Comparison of ENCODE assay signal across 8 mouse cellular contexts in genomic region chr1:59763781-59764251, GRCm38 (mm10). TPM values are rescaled to one million over a fixed set of nuclear protein-coding genes. Genes with fewer than 3 reads are reported as not detected.
DNase-seq lines count a peak whose midpoint lies in the region; ATAC-seq and TF ChIP-seq lines count a peak whose summit lies in the region.

No protein-coding gene starts in this region.

- H3K9ac ChIP-seq in heart, adult 2 months (ENCODE audit: low read depth, low read length) = peak overlapping the region; percentile 96
- H3K9ac ChIP-seq in liver, embryonic 16.5 days (ENCODE audit: low read depth, low read length) = peak overlapping the region; percentile 80
- peak overlapping the region; percentile 94 for H3K9ac ChIP-seq in neural tube, embryonic 14.5 days (replicated peaks; ENCODE audit: low read depth, low read length)

- TF ChIP-seq EP300 in heart, adult 2 months (IDR thresholded peaks at IDR 0.05; ENCODE audit: insufficient read depth, low read depth, low read length) = no peak

- H3K36me3 ChIP-seq in C2C12 (ENCODE audit: control insufficient read depth, insufficient read depth) = no peaks in the 10 kb centered on the region
- H3K36me3 ChIP-seq in heart, adult 2 months (ENCODE audit: control insufficient read depth, insufficient read depth, low read length) = peaks cover 9% of the 10 kb centered on the region
- H3K36me3 ChIP-seq in liver, embryonic 16.5 days (ENCODE audit: control insufficient read depth, insufficient read depth) = no peaks in the 10 kb centered on the region
- no peaks in the 10 kb centered on the region for H3K36me3 ChIP-seq in neural tube, embryonic 14.5 days (ENCODE audit: control insufficient read depth, insufficient read depth, low read length)

- peak; percentile 53 for TF ChIP-seq POLR2A in heart, adult 2 months (IDR thresholded peaks at IDR 0.05; ENCODE audit: insufficient read depth, low read depth, low read length)

- no peak for TF ChIP-seq CTCF in C2C12 (IDR thresholded peaks at IDR 0.05; ENCODE audit: control insufficient read depth, insufficient read depth, insufficient read length)
- TF ChIP-seq CTCF in heart, adult 2 months (IDR thresholded peaks at IDR 0.05) = no peak

- intact Hi-C loops in heart, adult 2 months (cut with DNase I) = loop anchor here (2.0 to 5.0 kb wide), 4 partner anchors 82 to 333 kb away; partner anchors contain the start of genes Carf, Nop58 and Wdr12

- no peaks in the 10 kb centered on the region for H3K27me3 ChIP-seq in C2C12 (ENCODE audit: control insufficient read depth, insufficient read depth, insufficient read length)
- H3K27me3 ChIP-seq in heart, adult 2 months (ENCODE audit: control insufficient read depth, insufficient read depth, low read length) = no peaks in the 10 kb centered on the region
- peaks cover 4% of the 10 kb centered on the region for H3K27me3 ChIP-seq in liver, embryonic 16.5 days (ENCODE audit: control insufficient read depth, insufficient read depth, low read depth, low read length)
- no peaks in the 10 kb centered on the region for H3K27me3 ChIP-seq in neural tube, embryonic 14.5 days (ENCODE audit: control insufficient read depth, insufficient read depth, low read length)

- peaks cover 45% of the 10 kb centered on the region for H3K79me3 ChIP-seq in C2C12 (ENCODE audit: low read depth)

- peak overlapping the region; percentile 71 for H3K4me3 ChIP-seq in C2C12 (ENCODE audit: insufficient read depth, poor library complexity, severe bottlenecking)
- peak overlapping the region; percentile 77 for H3K4me3 ChIP-seq in heart, adult 2 months
- peak overlapping the region; percentile 81 for H3K4me3 ChIP-seq in liver, embryonic 16.5 days (ENCODE audit: low read depth, low read length)
- H3K4me3 ChIP-seq in neural tube, embryonic 14.5 days (ENCODE audit: low read depth, low read length) = peak overlapping the region; percentile 93

- peaks cover 4% of the 10 kb centered on the region for H3K4me1 ChIP-seq in heart, adult 2 months (ENCODE audit: control insufficient read depth, insufficient read depth, low read length)
- H3K4me1 ChIP-seq in liver, embryonic 16.5 days (ENCODE audit: control insufficient read depth, low read depth, low read length) = peaks cover 15% of the 10 kb centered on the region
- H3K4me1 ChIP-seq in neural tube, embryonic 14.5 days (ENCODE audit: control insufficient read depth, insufficient read depth, low read length) = peaks cover 20% of the 10 kb centered on the region

- peaks cover 54% of the 10 kb centered on the region for H3K79me2 ChIP-seq in C2C12 (ENCODE audit: control insufficient read depth, insufficient read depth)
- H3K79me2 ChIP-seq in heart, adult 2 months (replicated peaks; ENCODE audit: control insufficient read depth, insufficient read depth, low read length) = peaks cover 4% of the 10 kb centered on the region; the same call in 1 of the 2 replicates

- H3K4me2 ChIP-seq in liver, embryonic 16.5 days (ENCODE audit: low read depth, low read length) = peak overlapping the region; percentile 98
- H3K4me2 ChIP-seq in neural tube, embryonic 14.5 days (ENCODE audit: low read depth, low read length) = peak overlapping the region; percentile 87

- H3K27ac ChIP-seq in heart, adult 2 months = peak overlapping the region; percentile 92
- H3K27ac ChIP-seq in liver, embryonic 16.5 days (ENCODE audit: low read length) = peak overlapping the region; percentile 88
- H3K27ac ChIP-seq in neural tube, embryonic 14.5 days (ENCODE audit: low read depth, low read length) = peak overlapping the region; percentile 96

- H3K9me3 ChIP-seq in liver, embryonic 16.5 days (replicated peaks; ENCODE audit: control insufficient read depth, low read length) = no peaks in the 10 kb centered on the region
- no peaks in the 10 kb centered on the region for H3K9me3 ChIP-seq in neural tube, embryonic 14.5 days (ENCODE audit: control insufficient read depth, low read length)

- peak; percentile 57 for ATAC-seq in liver, embryonic 16.5 days (ENCODE audit: low read depth)
- ATAC-seq in neural tube, embryonic 14.5 days (ENCODE audit: low read depth) = peak; percentile 67

- DNase-seq in R1 (ENCODE audit: low read depth, low spot score) = peak; percentile 56
- peak; percentile 36 for DNase-seq in embryo, embryonic 11.5 days (ENCODE audit: low read depth, low spot score)
- DNase-seq in heart, adult 2 months = peak; percentile 76 to 79
- peak; percentile 48 for DNase-seq in kidney, adult 9 months
- no peak for DNase-seq in Muller cell, postnatal 12 days (ENCODE audit: inconsistent ontology term)

- peak overlapping the region; percentile 98 for H3ac ChIP-seq in C2C12 (ENCODE audit: control insufficient read depth, insufficient read length, low read depth)

- WGBS in heart, adult 2 months = under 1% methylated on average over 50 of the region's 55 CpGs
- under 1% methylated on average over 48 of the region's 55 CpGs for WGBS in liver, embryonic 16.5 days (ENCODE audit: insufficient replicate concordance)
- 1% methylated on average over 50 of the region's 55 CpGs for WGBS in neural tube, embryonic 14.5 days

TF ChIP-seq in C2C12, 6 proteins besides CTCF, POLR2A, EP300 and RAD21:
- TF ChIP-seq MYOG (IDR thresholded peaks at IDR 0.05; ENCODE audit: control insufficient read depth, extremely low read depth, insufficient read length) (no peak), USF1 (IDR thresholded peaks at IDR 0.05; ENCODE audit: low read depth) (no peak), CEBPB (IDR thresholded peaks at IDR 0.05; ENCODE audit: low read depth) (no peak), MYOD1 (IDR thresholded peaks at IDR 0.05; ENCODE audit: control insufficient read depth, insufficient read length, low read depth) (no peak), MAX (IDR thresholded peaks at IDR 0.05) (no peak), FOSL1 (IDR thresholded peaks at IDR 0.05; ENCODE audit: insufficient read depth, low read length, poor library complexity, severe bottlenecking) (no peak)

RNA-seq across cellular contexts. Expression of gene Bmpr2, which starts 0.6 kb away (rescaled TPM):
- polyA plus RNA-seq in C2C12 (2012; fragmentation: generic; extraction: Trizol) = 3.7 TPM
- total RNA-seq in heart, adult 2 months (2021) = 10 to 100 TPM; 40.4 to 45.4 TPM
- 8.2 and 20.4 TPM in 2 replicates for polyA plus RNA-seq in heart, adult 2 months (2012; rRNA removed)
- polyA plus RNA-seq in liver, embryonic 16.5 days (2015; fragmentation: Nextera tagmentation; extraction: Ambion mirVana) = 0.87 and 0.88 TPM in 2 replicates
- 20.6 and 21.6 TPM in 2 replicates for polyA plus RNA-seq in neural tube, embryonic 14.5 days (2014; fragmentation: Nextera tagmentation; extraction: Ambion mirVana)
